Mouse (Mus musculus) liver, postnatal 0 days (tissue): Measurements from ENCODE around the gene Fndc7. TPM values are rescaled to one million over a fixed set of nuclear protein-coding genes. Genes with fewer than 3 reads are reported as not detected.
"Not testable (repeated sequence)": the region's sequence is repeated elsewhere in the genome, so short reads cannot be mapped to it uniquely, and the experiment has no call there.

Experiments used
- ATAC-seq: fragments of 200-750 bp; cut with Nextera tagmentation; 2 replicates; pipeline ENCODE4 v1.8.0; 2017; ENCODE audit warnings: mild to moderate bottlenecking, moderate library complexity
- DNase-seq: peaks from one replicate; pipeline ENCODE4 v3.0.0-alpha.2; 2016
- H3K27ac ChIP-seq: fragments of 300-500 bp; sonication (generic); 2 replicates; pipeline ENCODE4 v1.5.1; 2014; ENCODE audit warnings: antibody characterized with exemption, moderate library complexity, mild to moderate bottlenecking, low read depth
- H3K27me3 ChIP-seq: fragments of 300-500 bp; sonication (generic); 2 replicates; pipeline ENCODE4 v1.6.1; 2014; ENCODE audit warnings: low read length, control low read depth, mixed read lengths; ENCODE audit not compliant: insufficient read depth
- H3K36me3 ChIP-seq: fragments of 300-500 bp; sonication (generic); replicated peaks from 2 replicates; pipeline ENCODE4 v1.6.1; 2014; ENCODE audit warnings: mild to moderate bottlenecking, control low read depth, low read length, moderate library complexity, mixed read lengths; ENCODE audit not compliant: insufficient read depth
- H3K4me1 ChIP-seq: fragments of 300-500 bp; sonication (generic); 2 replicates; pipeline ENCODE4 v1.6.1; 2014; ENCODE audit warnings: antibody characterized with exemption, mild to moderate bottlenecking, control low read depth; ENCODE audit not compliant: insufficient read depth
- H3K4me2 ChIP-seq: fragments of 300-500 bp; sonication (generic); 2 replicates; pipeline ENCODE4 v1.6.1; 2014; ENCODE audit warnings: low read depth, mild to moderate bottlenecking, low read length, moderate library complexity, mixed read lengths
- H3K4me3 ChIP-seq: fragments of 300-500 bp; sonication (generic); 2 replicates; pipeline ENCODE4 v1.5.1; 2014; ENCODE audit warnings: low read depth, low read length
- H3K9ac ChIP-seq: fragments of 300-500 bp; sonication (generic); replicated peaks from 2 replicates; pipeline ENCODE4 v1.6.1; 2014; ENCODE audit warnings: mild to moderate bottlenecking, moderate library complexity
- H3K9me3 ChIP-seq: fragments of 300-500 bp; sonication (generic); 2 replicates; pipeline ENCODE4 v1.6.1; 2016; ENCODE audit warnings: mild to moderate bottlenecking, control low read depth, low read length, mixed read lengths
- CTCF ChIP-seq: sonication (generic); IDR thresholded peaks from 2 replicates; pipeline ENCODE4 v1.5.1; 2016; ENCODE audit warnings: antibody characterized with exemption, low read depth
- EP300 ChIP-seq: IDR thresholded peaks from 2 replicates; pipeline ENCODE4 v1.6.1; 2016; ENCODE audit warnings: antibody characterized with exemption, low read depth, mild to moderate bottlenecking
- WGBS: fragments of 180-500 bp; shearing (Covaris S2); extraction: QIAGEN DNeasy Blood & Tissue Kit; methylation state at CpG from one replicate; pipeline ENCODE4 v1.1.7; 2014; ENCODE audit not compliant: insufficient replicate concordance; 5-methylcytosine and 5-hydroxymethylcytosine counted together
- polyA plus RNA-seq: library from polyadenylated mRNA; unstranded; fragments of >200 nt; fragmentation: Nextera tagmentation; extraction: Ambion mirVana; gene quantifications from 2 replicates; pipeline ENCODE4 v1.2.1, GENCODE M21; 2015

Fndc7 gene
- polyA plus RNA-seq, 1 experiment from 2014 or later = 0.09 TPM

DNA sequence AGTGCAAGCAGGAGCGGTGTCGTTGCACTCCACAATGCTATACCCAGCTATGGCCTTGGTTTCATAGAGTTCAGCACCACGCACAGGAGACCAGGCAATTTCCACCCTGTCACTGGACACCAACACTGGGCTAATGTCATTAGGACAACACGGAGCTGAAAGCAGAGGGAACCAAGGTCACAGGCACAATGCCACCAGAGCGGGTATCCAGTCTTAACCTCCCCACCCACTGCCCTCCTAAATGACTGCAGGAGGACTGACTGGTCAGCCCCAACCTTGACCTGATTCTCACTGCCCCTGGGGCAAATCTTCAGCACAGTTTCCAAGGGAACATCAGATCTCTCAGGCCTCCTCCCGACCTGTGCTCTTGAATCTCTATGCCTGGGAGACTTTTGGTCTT, 19.2 kb downstream of the Fndc7 start:
- Histone ChIP-seq H3K27me3 (no peaks in the 10 kb centered on the region), H3K4me1 (no peaks in the 10 kb centered on the region), H3K4me2 (no peak overlapping the region), H3K9me3 (0 out of 2 replicates have a peak, but pooled peaks cover 2% of the 10 kb centered on the region), H3K9ac (no peak overlapping the region), H3K4me3 (no peak overlapping the region), H3K27ac (no peak overlapping the region), H3K36me3 (no peaks in the 10 kb centered on the region)
- 67% methylated on average over 6 of the region's 6 CpGs for WGBS
- DNase-seq (no peak), ATAC-seq (no peak)
- TF ChIP-seq EP300 = no peak
- TF ChIP-seq CTCF = no peak

DNA sequence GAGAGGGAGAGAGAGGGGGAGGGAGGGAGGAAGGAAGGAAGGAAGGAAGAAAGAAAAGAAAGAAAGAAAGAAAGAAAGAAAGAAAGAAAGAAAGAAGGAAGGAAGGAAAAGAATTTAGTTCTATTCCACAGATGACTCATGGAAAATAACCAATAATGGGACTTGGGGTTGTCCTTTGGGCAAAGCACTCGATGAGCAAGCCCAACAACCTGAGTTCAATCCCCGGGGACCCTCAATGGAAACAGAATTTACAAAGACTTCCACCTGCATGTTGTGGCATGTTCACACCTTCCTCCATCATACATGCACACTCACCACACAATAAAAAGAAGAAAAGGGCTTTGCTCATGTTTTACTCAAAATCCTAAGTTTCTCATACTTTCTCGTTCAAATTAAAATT, 22.4 kb downstream of the Fndc7 start:
- Histone ChIP-seq H3K27me3 (no peaks in the 10 kb centered on the region), H3K4me3 (no peak overlapping the region), H3K4me2 (no peak overlapping the region), H3K9ac (no peak overlapping the region), H3K9me3 (no peaks in the 10 kb centered on the region), H3K27ac (no peak overlapping the region), H3K4me1 (no peaks in the 10 kb centered on the region), H3K36me3 (no peaks in the 10 kb centered on the region)
- ATAC-seq (no peak), DNase-seq (no peak)
- WGBS = 74% methylated on average over 3 of the region's 3 CpGs
- TF ChIP-seq CTCF = no peak

DNA sequence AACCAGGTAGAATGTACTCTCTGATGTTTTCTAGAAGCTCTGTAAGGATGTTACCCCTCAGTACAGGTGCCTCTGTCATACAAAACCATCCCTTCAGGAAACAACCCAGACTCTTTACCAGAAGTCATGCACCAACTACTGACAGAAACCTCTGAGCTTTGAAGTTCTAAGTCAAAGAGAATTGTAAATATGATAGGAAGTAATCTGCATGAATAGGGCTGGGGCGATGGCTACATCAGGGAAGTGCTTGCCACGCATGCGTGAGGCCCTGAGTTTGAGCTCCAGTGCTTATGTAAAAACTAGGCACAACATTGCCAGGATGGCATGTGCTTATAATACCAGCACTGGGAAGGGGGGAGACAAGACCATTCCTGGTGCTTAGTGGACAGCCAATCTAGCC, 24.1 kb downstream of the Fndc7 start:
- Histone ChIP-seq H3K36me3 (no peaks in the 10 kb centered on the region), H3K4me2 (no peak overlapping the region), H3K27ac (no peak overlapping the region), H3K4me1 (no peaks in the 10 kb centered on the region), H3K4me3 (no peak overlapping the region), H3K27me3 (no peaks in the 10 kb centered on the region), H3K9ac (no peak overlapping the region), H3K9me3 (no peaks in the 10 kb centered on the region)
- TF ChIP-seq CTCF = no peak
- ATAC-seq = no peak
- 70% methylated on average over 3 of the region's 3 CpGs for whole genome bisulfite sequencing
- no peak for DNase-seq

DNA sequence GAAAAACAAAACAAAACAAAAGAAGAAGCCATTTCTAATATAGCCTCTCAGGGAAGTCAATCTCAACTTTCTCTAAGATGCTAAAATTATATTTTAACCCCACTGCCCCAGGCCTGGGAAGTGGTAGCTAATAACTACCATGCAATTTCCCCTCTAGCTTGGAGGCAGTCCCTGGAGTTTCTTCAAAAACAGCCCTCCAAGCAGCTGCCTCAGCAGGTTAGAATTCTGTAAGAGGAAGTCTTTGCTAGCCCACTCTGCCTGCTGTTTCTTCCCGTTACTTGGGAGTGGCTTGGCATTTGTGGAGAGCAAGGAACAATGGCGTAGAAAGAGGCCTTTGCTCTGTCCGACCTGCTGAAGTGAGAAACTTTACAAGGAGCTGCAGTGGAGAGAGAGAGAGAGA, 24.7 kb downstream of the Fndc7 start:
- H3K9ac ChIP-seq = no peak overlapping the region
- H3K4me3 ChIP-seq = no peak overlapping the region
- DNase-seq (no peak), ATAC-seq (no peak)
- no peaks in the 10 kb centered on the region for H3K9me3 ChIP-seq
- H3K27ac ChIP-seq = no peak overlapping the region
- H3K27me3 ChIP-seq = no peaks in the 10 kb centered on the region
- H3K4me1 ChIP-seq = no peaks in the 10 kb centered on the region
- no peak for TF ChIP-seq EP300
- H3K36me3 ChIP-seq = no peaks in the 10 kb centered on the region
- no peak overlapping the region for H3K4me2 ChIP-seq
- WGBS = 32% methylated on average over 3 of the region's 3 CpGs

DNA sequence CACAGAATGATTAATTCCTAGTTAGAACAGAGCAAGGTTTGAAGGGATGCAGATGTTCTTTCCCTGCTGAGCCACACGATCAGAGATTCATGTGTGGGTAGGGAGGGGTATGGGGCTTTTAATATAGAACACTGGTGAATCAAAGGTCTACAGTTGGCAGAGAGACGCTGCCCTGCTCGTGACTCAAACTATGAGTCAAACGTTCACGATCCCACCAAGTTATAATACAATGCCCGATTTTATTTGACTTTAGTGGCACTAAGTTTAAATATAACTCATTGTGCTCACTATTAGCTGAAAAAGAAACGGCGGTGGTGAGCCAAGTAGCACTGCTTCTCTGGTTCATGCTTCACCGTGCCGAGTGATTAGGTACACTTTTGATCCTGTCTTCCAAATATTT, 26.7 kb downstream of the Fndc7 start:
- TF ChIP-seq EP300 = no peak
- TF ChIP-seq CTCF = no peak
- 88% methylated on average over 10 of the region's 10 CpGs for WGBS

DNA sequence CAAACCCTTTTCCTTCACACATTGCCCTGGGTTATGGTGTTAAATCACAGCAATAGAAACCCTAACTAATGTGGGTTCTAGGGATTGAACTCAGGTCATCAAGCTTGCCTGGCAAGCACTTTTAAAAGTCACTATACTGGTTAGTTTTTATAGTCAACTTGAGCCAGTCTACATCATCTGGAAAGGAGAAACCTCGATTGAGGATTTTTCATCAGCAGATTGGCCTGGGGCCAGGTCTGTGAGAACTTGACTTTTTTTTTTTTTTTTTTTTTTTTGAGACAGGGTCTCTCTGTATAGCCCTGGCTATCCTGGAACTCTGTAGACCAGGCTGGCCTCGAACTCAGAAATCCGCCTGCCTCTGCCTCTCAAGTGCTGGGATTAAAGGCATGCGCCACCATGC, 27.5 kb downstream of the Fndc7 start:
- 83% methylated on average over 4 of the region's 4 CpGs for WGBS
- H3K4me3 ChIP-seq, H3K36me3 ChIP-seq, H3K27ac ChIP-seq, ATAC-seq, DNase-seq, H3K4me2 ChIP-seq, H3K4me1 ChIP-seq, H3K9me3 ChIP-seq, H3K27me3 ChIP-seq, H3K9ac ChIP-seq: not testable (repeated sequence)

More for the DNA sequence above, 26.7 kb downstream of the Fndc7 start:
- DNase-seq (no peak), ATAC-seq (no peak)
- Histone ChIP-seq H3K4me3 (no peak overlapping the region), H3K9ac (no peak overlapping the region), H3K27me3 (no peaks in the 10 kb centered on the region), H3K9me3 (no peaks in the 10 kb centered on the region), H3K4me1 (no peaks in the 10 kb centered on the region), H3K36me3 (no peaks in the 10 kb centered on the region), H3K4me2 (no peak overlapping the region), H3K27ac (no peak overlapping the region)

DNA sequence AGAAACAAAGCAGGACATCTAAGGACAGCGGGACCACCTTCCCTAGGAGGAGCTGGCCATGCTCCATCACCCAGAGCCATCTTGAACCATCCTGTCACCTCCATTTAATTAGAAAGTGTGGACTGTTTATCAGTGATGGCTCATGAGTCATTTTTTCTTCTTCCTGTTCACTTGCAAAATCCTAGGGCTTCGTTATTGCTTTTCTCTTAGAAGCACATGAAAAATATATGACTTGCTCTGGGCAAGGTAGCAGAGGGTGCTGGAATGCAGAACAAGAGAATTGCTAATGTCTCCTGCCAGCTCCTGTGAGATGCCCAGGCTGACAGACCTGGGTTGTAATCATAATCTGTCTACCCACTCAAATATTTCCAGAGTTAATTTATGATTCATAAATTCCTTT, 29.0 kb downstream of the Fndc7 start:
- DNase-seq (no peak), ATAC-seq (no peak)
- H3K9me3 ChIP-seq = no peaks in the 10 kb centered on the region
- H3K4me3 ChIP-seq = no peak overlapping the region
- no peak for TF ChIP-seq EP300
- TF ChIP-seq CTCF = no peak
- no peaks in the 10 kb centered on the region for H3K36me3 ChIP-seq
- no peak overlapping the region for H3K9ac ChIP-seq
- H3K27ac ChIP-seq = no peak overlapping the region
- no peaks in the 10 kb centered on the region for H3K4me1 ChIP-seq
- H3K27me3 ChIP-seq = no peaks in the 10 kb centered on the region
- WGBS = 59% methylated on average over 2 of the region's 2 CpGs
- no peak overlapping the region for H3K4me2 ChIP-seq
